Mouse (Mus musculus) ES-E14 (cell line): ENCODE results near the gene Ubd. TPM values are rescaled to one million over a fixed set of nuclear protein-coding genes. Genes with fewer than 3 reads are reported as not detected.

Experiments
- DNase-seq: peaks from one replicate; pipeline ENCODE4 v3.0.0-alpha.2; 2013; ENCODE audit warnings: low read depth, low spot score
- H3K27ac ChIP-seq: 2 replicates; pipeline ENCODE4 v1.5.1; 2012; ENCODE audit warnings: low read depth, mild to moderate bottlenecking, low read length, moderate library complexity, mixed read lengths; ENCODE audit not compliant: poor library complexity, insufficient read depth, severe bottlenecking
- H3K36me3 ChIP-seq: 2 replicates; pipeline ENCODE4 v1.6.1; 2012; ENCODE audit warnings: mild to moderate bottlenecking, low read length, moderate library complexity, mixed read lengths; ENCODE audit not compliant: control insufficient read depth, poor library complexity, insufficient read depth, severe bottlenecking
- H3K4me1 ChIP-seq, 2 experiments: fragments of 150-350 bp in 1 of 2; sonication (generic) in 1 of 2; 2 replicates each; pipeline ENCODE4 v1.6.1; 2012; ENCODE audit warnings: low read length in 2 of 2, mild to moderate bottlenecking in 1 of 2, mixed read lengths in 1 of 2; ENCODE audit not compliant: control insufficient read depth in 2 of 2, insufficient read depth in 2 of 2, poor library complexity in 1 of 2
- H3K4me3 ChIP-seq, 2 experiments: fragments of 150-350 bp in 1 of 2; sonication (generic) in 1 of 2; 2 replicates each; pipeline ENCODE4 v1.5.1; 2012; ENCODE audit warnings: low read length in 2 of 2, low read depth in 1 of 2, mild to moderate bottlenecking in 1 of 2, mixed read lengths in 1 of 2; ENCODE audit not compliant: insufficient read depth in 1 of 2, poor library complexity in 1 of 2, severe bottlenecking in 1 of 2
- H3K9ac ChIP-seq: 2 replicates; pipeline ENCODE4 v1.6.1; 2012; ENCODE audit warnings: low read depth, mild to moderate bottlenecking, low read length, mixed read lengths; ENCODE audit not compliant: poor library complexity, insufficient read depth, severe bottlenecking
- H3K9me3 ChIP-seq: fragments of 150-350 bp; sonication (generic); 2 replicates; pipeline ENCODE4 v1.6.1; 2012; ENCODE audit warnings: low read depth, mild to moderate bottlenecking, low read length; ENCODE audit not compliant: control insufficient read depth, insufficient read depth
- CHD2 ChIP-seq: IDR thresholded peaks from 2 replicates; pipeline ENCODE4 v1.6.1; 2014; ENCODE audit warnings: mild to moderate bottlenecking, low read depth, low read length, inconsistent platforms
- HCFC1 ChIP-seq: IDR thresholded peaks from 2 replicates; pipeline ENCODE4 v1.6.1; 2012; ENCODE audit warnings: low read length, inconsistent platforms, borderline replicate concordance; ENCODE audit not compliant: insufficient read depth
- MAFK ChIP-seq: IDR thresholded peaks from 2 replicates; pipeline ENCODE4 v1.6.1; 2014; ENCODE audit warnings: mild to moderate bottlenecking, low read depth, low read length, inconsistent platforms; ENCODE audit not compliant: insufficient read depth
- ZC3H11A ChIP-seq: IDR thresholded peaks from 2 replicates; pipeline ENCODE4 v1.6.1; 2012; ENCODE audit warnings: low read depth, mild to moderate bottlenecking, inconsistent platforms, low read length, borderline replicate concordance
- ZNF384 ChIP-seq: IDR thresholded peaks from 2 replicates; pipeline ENCODE4 v1.6.1; 2012; ENCODE audit warnings: low read depth, low read length, inconsistent platforms
- in situ Hi-C, 2 experiments: fragments of 600-800 bp; cut with MboI; formaldehyde crosslinking; loops; one replicate each; pipeline ENCODE4 v1.15.1; 2025; ENCODE audit warnings: low sequenced_read_pairs in 2 of 2, inconsistent platforms in 1 of 2; ENCODE audit not compliant: unreplicated experiment in 2 of 2
- total RNA-seq: library from RNA; depleted of rRNA; stranded (reverse); fragments of 300-350 nt; gene quantifications from 2 replicates; pipeline ENCODE4 v1.2.3, GENCODE M21; 2012

Ubd gene
- total RNA-seq, 1 experiment = not detected

DNA sequence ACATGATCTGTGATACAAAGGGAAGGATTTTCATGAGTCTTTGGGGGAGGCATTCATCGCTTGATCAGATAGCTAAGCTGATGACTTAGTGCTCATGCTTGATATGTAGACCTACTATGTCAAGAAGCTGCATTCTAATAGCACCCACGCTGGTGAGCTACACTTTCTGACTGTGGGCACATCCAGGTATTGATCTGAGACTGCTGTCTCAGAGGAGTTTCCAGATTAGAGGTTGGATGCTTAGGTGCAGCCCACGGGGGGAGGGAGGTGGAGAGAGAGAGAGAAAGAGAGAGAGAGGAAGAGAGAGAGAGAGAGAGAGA is 10.2 kb downstream of the Ubd start:
- in situ Hi-C loops = loop anchor here (5.0 to 10.0 kb wide), 2 partner anchors 309 to 312 kb away; partner anchors contain the start of genes Trim40 (in 2 of the 2) and Trim31 (in 1 of the 2)
- Histone ChIP-seq H3K4me3 (no peak overlapping the region), H3K36me3 (no peaks in the 10 kb centered on the region), H3K9me3 (no peaks in the 10 kb centered on the region), H3K9ac (no peak overlapping the region), H3K27ac (no peak overlapping the region), H3K4me1 (no peaks in the 10 kb centered on the region)
- TF ChIP-seq MAFK (no peak), ZNF384 (no peak), ZC3H11A (no peak), HCFC1 (no peak), CHD2 (no peak)
- DNase-seq = no peak

DNA sequence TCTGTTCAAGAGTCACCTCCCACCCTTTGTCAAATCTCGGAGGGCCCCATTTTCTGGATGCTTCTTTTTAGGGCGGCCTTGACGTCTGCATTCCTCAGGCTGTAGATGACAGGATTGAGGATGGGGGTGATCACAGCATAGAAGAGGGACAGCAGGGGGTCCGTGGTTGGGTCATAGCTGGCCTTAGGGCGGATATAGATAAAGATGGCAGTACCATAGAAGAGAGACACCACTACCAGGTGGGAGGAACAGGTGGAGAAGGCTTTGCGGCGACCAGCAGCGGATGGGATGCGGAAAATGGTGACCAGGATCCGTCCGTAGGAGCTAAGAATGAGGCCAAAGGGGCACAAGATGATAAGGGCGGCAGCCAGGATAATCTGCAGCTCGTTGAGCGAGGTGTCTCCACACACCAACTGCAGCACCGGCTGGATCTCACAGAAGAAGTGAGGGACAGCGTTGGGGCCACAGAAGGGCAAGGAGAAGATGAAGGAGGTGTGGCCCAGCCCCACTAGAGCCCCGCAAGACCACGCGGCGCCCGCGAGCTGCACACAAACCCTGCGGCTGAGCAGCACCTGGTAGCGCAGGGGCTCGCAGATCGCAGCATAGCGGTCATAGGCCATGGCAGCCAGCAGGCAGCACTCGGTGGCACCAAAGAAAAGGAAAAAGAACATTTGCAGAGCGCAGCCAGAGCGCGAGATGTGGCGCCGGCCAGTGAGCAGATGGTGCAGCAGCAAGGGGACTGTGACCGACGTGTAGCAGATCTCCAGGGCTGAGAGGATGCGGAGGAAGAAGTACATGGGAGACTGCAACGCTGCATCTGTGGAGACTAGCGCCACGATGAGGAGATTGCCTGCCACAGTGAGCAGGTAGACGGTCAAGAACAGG is 17.4 kb downstream of the Ubd start:
- no peaks in the 10 kb centered on the region for H3K36me3 ChIP-seq
- peak overlapping the region; percentile 60 to 76 for H3K4me3 ChIP-seq
- TF ChIP-seq ZC3H11A (no peak), HCFC1 (no peak), ZNF384 (no peak), CHD2 (no peak), MAFK (no peak)
- H3K4me1 ChIP-seq = peaks cover 0 to 7% of the 10 kb centered on the region in 2 experiments; a peak in 1 of 4 replicates
- H3K27ac ChIP-seq = no peak overlapping the region
- H3K9me3 ChIP-seq = no peaks in the 10 kb centered on the region
- DNase-seq = no peak
- H3K9ac ChIP-seq = peak overlapping the region; percentile 65
- in situ Hi-C loops = no loop called here

DNA sequence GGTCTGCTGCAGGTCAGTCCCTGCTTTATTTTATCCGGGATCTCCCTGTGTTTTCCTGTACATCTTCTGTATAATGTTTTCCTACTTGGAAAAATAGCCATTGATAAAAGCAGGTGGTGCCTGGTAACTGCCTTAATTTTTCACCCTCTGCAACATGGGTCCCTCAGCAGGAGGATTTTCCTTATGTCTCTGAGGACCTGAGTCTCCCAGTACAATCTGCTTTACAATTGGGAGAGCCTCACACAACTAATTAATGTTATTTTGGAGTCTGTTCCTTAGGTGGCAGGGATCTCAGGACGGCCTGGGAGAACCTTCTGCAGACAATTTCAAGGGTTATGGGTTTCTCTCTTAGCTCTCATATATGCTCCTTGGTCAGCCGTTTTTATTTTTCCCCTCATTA is 19.3 kb downstream of the Ubd start, which contains the start of gene Olfr95:
Olfr95 (minus strand) TSS at position 101 of the 400 bp plus-strand sequence.
- no peak within 1 kb of the TSS for H3K27ac ChIP-seq
- H3K4me3 ChIP-seq = no peak within 1 kb of the TSS
- no peak within 1 kb of the TSS for H3K9ac ChIP-seq
- no peaks in the 10 kb centered on the region for H3K9me3 ChIP-seq
- H3K4me1 ChIP-seq = peaks cover 0 to 7% of the 10 kb centered on the region in 2 experiments; a peak in 1 of 4 replicates
- in situ Hi-C loops = no loop called here
- TF ChIP-seq CHD2 = no peak
- TF ChIP-seq MAFK = no peak
- TF ChIP-seq ZNF384 = no peak
- no peak for TF ChIP-seq ZC3H11A
- TF ChIP-seq HCFC1 = no peak
- DNase-seq = no peak
- H3K36me3 ChIP-seq = no peaks in the 10 kb centered on the region

DNA sequence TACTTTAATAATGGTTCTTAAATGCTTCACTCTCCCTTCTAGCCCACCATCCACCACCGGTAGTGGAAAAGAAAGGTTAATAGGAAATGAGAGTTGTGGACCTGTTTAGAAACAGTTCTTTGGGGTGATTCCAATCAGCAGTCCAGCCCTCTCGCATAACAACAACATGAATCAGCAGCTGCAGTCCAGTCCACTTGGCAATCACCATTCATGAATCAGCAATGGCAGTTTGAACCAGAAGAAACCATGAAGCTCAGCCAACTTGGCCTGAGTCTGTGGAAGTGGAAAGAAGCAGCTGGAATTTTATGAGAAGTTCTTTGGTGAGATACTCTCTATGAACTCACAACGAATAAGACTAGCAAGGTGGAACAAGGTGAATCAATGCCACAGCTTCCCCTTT is 24.8 kb downstream of the Ubd start:
- TF ChIP-seq HCFC1 (no peak), MAFK (no peak), CHD2 (no peak), ZNF384 (no peak)
- no peaks in the 10 kb centered on the region for H3K36me3 ChIP-seq
- H3K27ac ChIP-seq = no peak overlapping the region
- no peaks in the 10 kb centered on the region for H3K4me1 ChIP-seq
- no peak for DNase-seq
- H3K4me3 ChIP-seq = no peak overlapping the region
- H3K9me3 ChIP-seq = no peaks in the 10 kb centered on the region
- H3K9ac ChIP-seq = no peak overlapping the region
- in situ Hi-C loops = no loop called here
